Mouse (Mus musculus) kidney, postnatal 36 days (tissue): ENCODE data around the gene Rorc.

Experiments used
- DNase-seq, 2 experiments: peaks; one replicate each; pipeline ENCODE4 v3.0.0; 2021 to 2022; ENCODE audit warnings: mixed read lengths in 2 of 2

Rorc gene

GRCm38 (mm10) chr3:94377028-94377923 is 4.7 kb downstream of the Rorc start:
- DNase-seq = no peak

GRCm38 (mm10) chr3:94379831-94380510 is 7.4 kb downstream of the Rorc start:
- DNase-seq = no peak

GRCm38 (mm10) chr3:94382308-94382707 is 9.7 kb downstream of the Rorc start:
- DNase-seq = no peak

GRCm38 (mm10) chr3:94383476-94383875 is 10.9 kb downstream of the Rorc start:
- DNase-seq = peak; percentile 33 to 50

GRCm38 (mm10) chr3:94386671-94387070 is 14.1 kb downstream of the Rorc start:
- no peak for DNase-seq

- DNase-seq = no peak
Observed at GRCm38 (mm10) chr3:94387391-94387790, 14.8 kb downstream of the Rorc start.

- DNase-seq = no peak
Observed at GRCm38 (mm10) chr3:94388047-94388446, 15.5 kb downstream of the Rorc start.

- no peak for DNase-seq
Observed at GRCm38 (mm10) chr3:94389420-94389819, 16.8 kb downstream of the Rorc start.

- DNase-seq = no peak
Observed at GRCm38 (mm10) chr3:94391001-94391400, 18.4 kb downstream of the Rorc start.

- no peak for DNase-seq
Observed at GRCm38 (mm10) chr3:94392128-94392527, 19.5 kb downstream of the Rorc start.

- DNase-seq = no peak
Observed at GRCm38 (mm10) chr3:94393049-94393448, 20.5 kb downstream of the Rorc start.

GRCm38 (mm10) chr3:94396336-94396735 is 23.7 kb downstream of the Rorc start:
- no peak for DNase-seq

- DNase-seq = no peak
Observed at GRCm38 (mm10) chr3:94396851-94397250, 24.3 kb downstream of the Rorc start.

- DNase-seq = no peak
Observed at GRCm38 (mm10) chr3:94398217-94398616, 25.6 kb downstream of the Rorc start, which contains the start of gene Lingo4. Gene Lingo4, plus strand, starts transcription at chr3:94398517.

- peak in 1 of 2 experiments; percentile 59 for DNase-seq
Observed at GRCm38 (mm10) chr3:94398943-94399481, 26.4 kb downstream of the Rorc start.

- DNase-seq = no peak
Observed at GRCm38 (mm10) chr3:94399663-94400310, 27.2 kb downstream of the Rorc start.

GRCm38 (mm10) chr3:94402451-94402850 is 29.9 kb downstream of the Rorc start:
- no peak for DNase-seq

- DNase-seq = no peak
Observed at GRCm38 (mm10) chr3:94404366-94405054, 31.9 kb downstream of the Rorc start.

- peak in 1 of 2 experiments; percentile 27 for DNase-seq
Observed at GRCm38 (mm10) chr3:94405561-94405960, 33.0 kb downstream of the Rorc start.

GRCm38 (mm10) chr3:94412530-94412929 is 39.9 kb downstream of the Rorc start:
- DNase-seq = peak in 1 of 2 experiments; percentile 39

GRCm38 (mm10) chr3:94413031-94413679 is 40.6 kb downstream of the Rorc start, which contains the start of gene Tdrkh:
Gene Tdrkh, plus strand, starts transcription at chr3:94413273.
- peak; percentile 94 to 97 for DNase-seq

- DNase-seq = no peak
Observed at GRCm38 (mm10) chr3:94430980-94431379, 58.4 kb downstream of the Rorc start.
